ENCODE assay signal across 7 mouse cellular contexts in the genomic region with DNA sequence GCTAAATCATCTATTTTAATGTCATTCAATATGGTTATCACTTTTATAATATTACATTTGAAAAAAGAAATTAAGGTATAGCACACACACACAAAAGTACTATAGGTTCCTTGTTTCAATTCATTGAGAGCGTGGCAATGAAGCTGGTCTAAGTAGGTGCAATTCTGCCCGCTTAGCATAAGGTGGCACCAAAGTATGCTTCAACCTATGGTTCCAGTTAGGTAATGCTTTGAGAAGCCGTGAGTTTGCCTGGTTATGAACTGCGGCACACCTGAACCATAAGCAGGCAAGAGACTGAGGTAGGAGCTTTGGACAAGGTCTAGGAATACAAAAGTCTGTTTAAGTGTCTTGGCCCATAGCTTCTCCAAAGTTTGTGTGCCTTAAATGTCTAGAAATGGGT.
A peak's percentile ranks its signal among the peaks of the same experiment; 100 is the strongest.
DNase-seq lines count a peak whose midpoint lies in the region; ATAC-seq and TF ChIP-seq lines count a peak whose summit lies in the region.

No protein-coding gene starts in this region.

- WGBS in spleen, adult 2 months = 7% methylated on average over 4 of the region's 4 CpGs
- WGBS in bone marrow, adult 2 months = 2% methylated on average over 4 of the region's 4 CpGs
- 15% methylated on average over 4 of the region's 4 CpGs for WGBS in forebrain, embryonic 14.5 days

- no peaks in the 10 kb centered on the region for H3K27me3 ChIP-seq in spleen, adult 2 months (ENCODE audit: control insufficient read depth, insufficient read depth, low read length)
- H3K27me3 ChIP-seq in forebrain, embryonic 14.5 days (replicated peaks; ENCODE audit: control insufficient read depth, insufficient read depth, low read length) = no peaks in the 10 kb centered on the region

- H3K9ac ChIP-seq in forebrain, embryonic 14.5 days (ENCODE audit: low read length) = no peak overlapping the region

- TF ChIP-seq POLR2A in spleen, adult 2 months (IDR thresholded peaks at IDR 0.05; ENCODE audit: low read depth, low read length) = no peak
- TF ChIP-seq POLR2A in bone marrow, adult 2 months (IDR thresholded peaks at IDR 0.05; ENCODE audit: borderline replicate concordance, control insufficient read depth, low read depth, low read length) = no peak

- no peaks in the 10 kb centered on the region for H3K36me3 ChIP-seq in spleen, adult 2 months (ENCODE audit: control insufficient read depth, insufficient read depth, low read length)
- no peaks in the 10 kb centered on the region for H3K36me3 ChIP-seq in forebrain, embryonic 14.5 days (ENCODE audit: control insufficient read depth, insufficient read depth, low read length)

- TF ChIP-seq CTCF in spleen, adult 2 months (IDR thresholded peaks at IDR 0.05; ENCODE audit: extremely low read depth, insufficient read depth, insufficient read length, insufficient replicate concordance) = peak; percentile 52; the same call in 1 of the 2 replicates
- peak; percentile 44 for TF ChIP-seq CTCF in bone marrow, adult 2 months (IDR thresholded peaks at IDR 0.05; ENCODE audit: control insufficient read depth, insufficient read depth, low read length)

- H3K27ac ChIP-seq in spleen, adult 2 months (ENCODE audit: insufficient read depth, low read length) = no peak overlapping the region
- no peak overlapping the region for H3K27ac ChIP-seq in bone marrow, adult 2 months (ENCODE audit: control insufficient read depth, insufficient read depth, low read depth, low read length, poor library complexity)
- no peak overlapping the region for H3K27ac ChIP-seq in forebrain, embryonic 14.5 days (ENCODE audit: low read depth, low read length)

- no peaks in the 10 kb centered on the region for H3K9me3 ChIP-seq in forebrain, embryonic 14.5 days (replicated peaks; ENCODE audit: control insufficient read depth, low read length)

- no peaks in the 10 kb centered on the region for H3K4me1 ChIP-seq in spleen, adult 2 months (ENCODE audit: control insufficient read depth, insufficient read depth, insufficient read length)
- H3K4me1 ChIP-seq in bone marrow, adult 2 months (ENCODE audit: control insufficient read depth, insufficient read depth, low read length) = peaks cover 1% of the 10 kb centered on the region; the same call in 1 of the 2 replicates
- no peaks in the 10 kb centered on the region for H3K4me1 ChIP-seq in forebrain, embryonic 14.5 days (ENCODE audit: control insufficient read depth, insufficient read depth, low read length)

- peak; percentile 33 to 45 for DNase-seq in spleen, adult 2 months (ENCODE audit: low read depth in 1 of 2, low spot score in 2 of 2)
- no peak for DNase-seq in spleen, postnatal 14 days (ENCODE audit: low spot score in 2 of 2)
- peak; percentile 77 for DNase-seq in forebrain, embryonic 14.5 days (ENCODE audit: low spot score)
- DNase-seq in kidney, postnatal 14 days = peak; percentile 21
- peak; percentile 7 to 19 for DNase-seq in thymus, adult 18-20 months

- H3K4me3 ChIP-seq in spleen, adult 2 months (ENCODE audit: extremely low read depth, insufficient read depth, insufficient read length) = no peak overlapping the region
- H3K4me3 ChIP-seq in bone marrow, adult 2 months (replicated peaks; ENCODE audit: control insufficient read depth, low read depth, low read length) = no peak overlapping the region
- no peak overlapping the region for H3K4me3 ChIP-seq in forebrain, embryonic 14.5 days (ENCODE audit: low read depth, low read length)

- ATAC-seq in forebrain, embryonic 14.5 days = peak; percentile 74; the same call in 1 of the 2 replicates
- peak; percentile 80 for ATAC-seq in megakaryocyte progenitor cell, adult 5-6 weeks (replicated peaks; ENCODE audit: poor library complexity)

- no peak overlapping the region for H3K4me2 ChIP-seq in forebrain, embryonic 14.5 days (ENCODE audit: low read length)

Comparison
In these comparisons a context has a peak if more than half of its experiments do, and no peak if none do; other contexts are left out.
1. DNase-seq: peak in spleen, adult 2 months (2 of 2), forebrain, embryonic 14.5 days (single experiment), kidney, postnatal 14 days (single experiment) and thymus, adult 18-20 months (2 of 2); none in spleen, postnatal 14 days (0 of 2).